Mouse (Mus musculus): ENCODE results near the gene Mefv.
A peak's percentile ranks its signal among the peaks of the same experiment; 100 is the strongest.
"Not testable (repeated sequence)": the region's sequence is repeated elsewhere in the genome, so short reads cannot be mapped to it uniquely, and the experiment has no call there.

Gene Mefv

GRCm38 (mm10) chr16:3717980-3718379 lies at the start of gene Mefv:
Gene Mefv, minus strand, starts transcription at chr16:3718097.
- no peak for DNase-seq

- no peak for DNase-seq
Observed at GRCm38 (mm10) chr16:3748976-3749375, 31.1 kb upstream of the Mefv start.

- peak in 1 of 2 experiments; percentile 37 for DNase-seq
Observed at GRCm38 (mm10) chr16:3745656-3746055, 27.8 kb upstream of the Mefv start.

GRCm38 (mm10) chr16:3744186-3744700 lies 26.3 kb upstream of the Mefv start:
- DNase-seq: no peak

- peak; percentile 93 to 98 for DNase-seq
Observed at GRCm38 (mm10) chr16:3743503-3744185, 25.7 kb upstream of the Mefv start, which contains the start of gene Zfp263. Gene Zfp263, plus strand, starts transcription at chr16:3744093.

GRCm38 (mm10) chr16:3742466-3742865 lies 24.6 kb upstream of the Mefv start:
- DNase-seq: no peak

GRCm38 (mm10) chr16:3733198-3733732 lies 15.4 kb upstream of the Mefv start:
- DNase-seq: no peak

- DNase-seq: no peak
Observed at GRCm38 (mm10) chr16:3732612-3733011, 14.7 kb upstream of the Mefv start.

GRCm38 (mm10) chr16:3727980-3728720 lies 10.3 kb upstream of the Mefv start:
- DNase-seq: no peak

GRCm38 (mm10) chr16:3723231-3723630 lies 5.3 kb upstream of the Mefv start:
- no peak for DNase-seq

- no peak for DNase-seq
Observed at GRCm38 (mm10) chr16:3714731-3715130, 3.2 kb downstream of the Mefv start.

- no peak for DNase-seq
Observed at GRCm38 (mm10) chr16:3706680-3707079, 11.2 kb downstream of the Mefv start.

GRCm38 (mm10) chr16:3700893-3701292 lies 17.0 kb downstream of the Mefv start:
- no peak for DNase-seq

GRCm38 (mm10) chr16:3699281-3699680 lies 18.6 kb downstream of the Mefv start:
- DNase-seq: peak in 1 of 2 experiments; percentile 31

- DNase-seq: not testable (repeated sequence)
Observed at GRCm38 (mm10) chr16:3689608-3690007, 28.3 kb downstream of the Mefv start.

Measured in kidney, postnatal 25 days (tissue).